Mouse (Mus musculus): Measurements from ENCODE around the gene Cyth4.

DNA sequence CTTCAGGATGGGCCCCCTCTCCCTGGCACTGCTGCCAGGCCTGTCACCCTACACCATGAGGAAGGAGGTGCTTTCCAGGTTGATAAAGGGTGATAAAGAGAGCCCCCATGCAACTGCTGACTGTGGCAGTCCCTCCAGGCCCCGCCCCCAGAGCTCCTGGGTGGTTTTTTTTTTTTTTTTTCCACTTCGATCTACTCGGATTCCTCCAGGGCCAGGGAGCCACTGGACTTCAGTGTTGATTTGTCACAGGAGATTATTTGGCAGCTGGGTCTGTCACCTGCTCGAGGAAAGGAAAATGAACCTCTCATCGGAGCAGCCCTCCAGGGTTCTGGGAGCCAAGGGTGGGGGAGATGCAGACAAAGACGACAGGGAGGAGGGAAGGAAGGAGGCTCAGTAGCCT is 46.8 kb downstream of the Cyth4 start:
- TF ChIP-seq CTCF (IDR thresholded peaks at IDR 0.05; ENCODE audit: control insufficient read depth, insufficient read depth, insufficient replicate concordance, low read depth, low read length) (no peak), POLR2A (IDR thresholded peaks at IDR 0.05; ENCODE audit: control insufficient read depth, low read depth, low read length) (no peak)
